ENCODE assay signal across 18 mouse cellular contexts in the genomic region with DNA sequence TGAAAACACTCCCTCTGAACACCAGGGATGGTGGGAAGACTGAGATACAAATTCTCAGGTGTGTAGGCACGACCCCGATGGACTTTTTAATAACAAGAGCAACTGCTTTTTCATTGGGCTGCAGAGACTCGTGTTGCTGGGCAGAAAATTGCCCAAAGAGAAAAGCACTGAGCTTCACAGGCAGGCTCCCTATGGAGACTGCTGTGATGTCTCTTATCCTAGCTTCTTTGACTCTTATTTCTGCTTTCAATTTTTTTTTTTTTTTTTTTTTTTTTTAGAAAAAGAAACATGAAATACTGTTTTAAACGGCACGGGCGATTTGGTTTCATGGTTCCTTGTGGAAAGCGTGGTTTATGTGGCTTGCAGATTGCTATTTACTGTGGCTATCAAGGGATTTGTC.
DNase-seq lines count a peak whose midpoint lies in the region; ATAC-seq and TF ChIP-seq lines count a peak whose summit lies in the region.
"Had no signal": no experiment of that assay in that cellular context is flagged by ENCODE, and none has a peak within 500 bp of the region (broad histone marks: within the 10 kb centered on the region; RNA-seq: fewer than 3 reads in every experiment).

No protein-coding gene starts in this region.

- H3K27me3 ChIP-seq in hindbrain, embryonic 11.5 days (ENCODE audit: control insufficient read depth, insufficient read depth, low read length), result no peaks in the 10 kb centered on the region
- no peaks in the 10 kb centered on the region for H3K27me3 ChIP-seq in hindbrain, embryonic 10.5 days (ENCODE audit: insufficient read depth, poor library complexity, severe bottlenecking)
- no peaks in the 10 kb centered on the region for H3K27me3 ChIP-seq in neural tube, embryonic 15.5 days (replicated peaks)
- no peaks in the 10 kb centered on the region for H3K27me3 ChIP-seq in hindbrain, postnatal 0 days (ENCODE audit: insufficient read depth, low read length)
- no peaks in the 10 kb centered on the region for H3K27me3 ChIP-seq in stomach, postnatal 0 days (ENCODE audit: control insufficient read depth, insufficient read depth, low read length)

- no peak overlapping the region for H3K9ac ChIP-seq in hindbrain, embryonic 11.5 days (ENCODE audit: low read depth, low read length)
- no peak overlapping the region for H3K9ac ChIP-seq in neural tube, embryonic 15.5 days (replicated peaks)
- no peak overlapping the region for H3K9ac ChIP-seq in hindbrain, postnatal 0 days (replicated peaks; ENCODE audit: low read length)
- no peak overlapping the region for H3K9ac ChIP-seq in stomach, postnatal 0 days (ENCODE audit: low read length)

- H3K27ac ChIP-seq in hindbrain, embryonic 11.5 days (ENCODE audit: low read depth, low read length), result no peak overlapping the region
- H3K27ac ChIP-seq in hindbrain, embryonic 10.5 days, result no peak overlapping the region
- no peak overlapping the region for H3K27ac ChIP-seq in neural tube, embryonic 15.5 days (replicated peaks)
- no peak overlapping the region for H3K27ac ChIP-seq in hindbrain, postnatal 0 days
- no peak overlapping the region for H3K27ac ChIP-seq in stomach, postnatal 0 days (replicated peaks)
- H3K27ac ChIP-seq: layer of hippocampus, adult 2 months had no signal

- H3K9me3 ChIP-seq in hindbrain, embryonic 11.5 days (ENCODE audit: control insufficient read depth, low read length), result no peaks in the 10 kb centered on the region
- H3K9me3 ChIP-seq in hindbrain, embryonic 10.5 days, result no peaks in the 10 kb centered on the region
- H3K9me3 ChIP-seq in neural tube, embryonic 15.5 days (replicated peaks), result no peaks in the 10 kb centered on the region
- no peaks in the 10 kb centered on the region for H3K9me3 ChIP-seq in hindbrain, postnatal 0 days (ENCODE audit: low read length)
- H3K9me3 ChIP-seq in stomach, postnatal 0 days (ENCODE audit: control insufficient read depth, low read length), result no peaks in the 10 kb centered on the region

- TF ChIP-seq EP300 in stomach, postnatal 0 days (optimal IDR thresholded peaks at IDR 0.05), result no peak

- H3K4me2 ChIP-seq in hindbrain, embryonic 11.5 days (replicated peaks; ENCODE audit: low read depth, low read length), result no peak overlapping the region
- H3K4me2 ChIP-seq in neural tube, embryonic 15.5 days, result peak overlapping the region; percentile 29; the same call in 1 of the 2 replicates
- H3K4me2 ChIP-seq in hindbrain, postnatal 0 days (ENCODE audit: low read depth, low read length), result peak overlapping the region; percentile 26
- H3K4me2 ChIP-seq in stomach, postnatal 0 days (replicated peaks; ENCODE audit: low read depth), result no peak overlapping the region
- H3K4me2 ChIP-seq: heart, embryonic 11.5 days had no signal

- H3K4me3 ChIP-seq in hindbrain, embryonic 11.5 days (ENCODE audit: low read depth, low read length), result no peak overlapping the region
- no peak overlapping the region for H3K4me3 ChIP-seq in hindbrain, embryonic 10.5 days
- H3K4me3 ChIP-seq in neural tube, embryonic 15.5 days (replicated peaks), result no peak overlapping the region
- no peak overlapping the region; the same call in 1 of the 2 replicates for H3K4me3 ChIP-seq in hindbrain, postnatal 0 days (ENCODE audit: low read length)
- H3K4me3 ChIP-seq in stomach, postnatal 0 days (ENCODE audit: low read depth, low read length), result no peak overlapping the region
- H3K4me3 ChIP-seq: layer of hippocampus, adult 2 months had no signal

- H3K36me3 ChIP-seq in hindbrain, embryonic 11.5 days (ENCODE audit: control insufficient read depth, insufficient read depth, low read length), result no peaks in the 10 kb centered on the region
- H3K36me3 ChIP-seq in hindbrain, embryonic 10.5 days, result no peaks in the 10 kb centered on the region
- no peaks in the 10 kb centered on the region for H3K36me3 ChIP-seq in neural tube, embryonic 15.5 days
- no peaks in the 10 kb centered on the region for H3K36me3 ChIP-seq in hindbrain, postnatal 0 days (ENCODE audit: insufficient read depth, low read length)
- no peaks in the 10 kb centered on the region for H3K36me3 ChIP-seq in stomach, postnatal 0 days (ENCODE audit: control insufficient read depth, insufficient read depth, low read length)

- TF ChIP-seq CTCF in hindbrain, postnatal 0 days (IDR thresholded peaks at IDR 0.05; ENCODE audit: low read depth), result no peak
- no peak for TF ChIP-seq CTCF in stomach, postnatal 0 days (IDR thresholded peaks at IDR 0.05; ENCODE audit: low read depth)

- ATAC-seq in hindbrain, embryonic 11.5 days (ENCODE audit: low FRiP score), result 0 out of 2 replicates have a peak, but pooled peaks have one; percentile 33
- no peak for ATAC-seq in neural tube, embryonic 15.5 days (ENCODE audit: low FRiP score)
- no peak for ATAC-seq in hindbrain, postnatal 0 days
- no peak for ATAC-seq in stomach, postnatal 0 days (ENCODE audit: low FRiP score, low TSS enrichment)
- ATAC-seq: forebrain, embryonic 16.5 days; intestine, embryonic 16.5 days had no signal

- WGBS in hindbrain, embryonic 11.5 days, result 54% methylated on average over 7 of the region's 7 CpGs
- WGBS in hindbrain, embryonic 10.5 days, result 43% methylated on average over 7 of the region's 7 CpGs
- 36% methylated on average over 7 of the region's 7 CpGs for WGBS in neural tube, embryonic 15.5 days
- 34% methylated on average over 7 of the region's 7 CpGs for WGBS in hindbrain, postnatal 0 days
- WGBS in stomach, postnatal 0 days, result 52% methylated on average over 7 of the region's 7 CpGs

- DNase-seq in hindbrain, embryonic 11.5 days (ENCODE audit: low spot score), result peak; percentile 5
- DNase-seq in hindbrain, embryonic 10.5 days (ENCODE audit: low spot score), result no peak
- DNase-seq in neural tube, embryonic 10.5 days (ENCODE audit: extremely low spot score, low spot score), result no peak
- DNase-seq in hindbrain, postnatal 0 days (ENCODE audit: low spot score), result peak; percentile 7
- no peak for DNase-seq in stomach, postnatal 0 days (ENCODE audit: low spot score)
- no peak for DNase-seq in adrenal gland, adult 18-20 months (ENCODE audit: low spot score in 2 of 2)
- DNase-seq: adrenal gland, postnatal 36 days; cerebellum, adult 8-10 months; embryo, embryonic 11 days; heart, postnatal 14 days; lung, adult 2 months; lung, postnatal 4 days; right cerebral cortex, postnatal 4 days had no signal

- H3K4me1 ChIP-seq in hindbrain, embryonic 11.5 days (replicated peaks; ENCODE audit: control insufficient read depth, insufficient read depth, low read length), result no peaks in the 10 kb centered on the region
- H3K4me1 ChIP-seq in hindbrain, embryonic 10.5 days (replicated peaks), result peaks cover 3% of the 10 kb centered on the region; the same call in 1 of the 2 replicates
- peaks cover 2% of the 10 kb centered on the region; the same call in 1 of the 2 replicates for H3K4me1 ChIP-seq in neural tube, embryonic 15.5 days
- no peaks in the 10 kb centered on the region for H3K4me1 ChIP-seq in hindbrain, postnatal 0 days (ENCODE audit: insufficient read depth, low read length)
- no peaks in the 10 kb centered on the region for H3K4me1 ChIP-seq in stomach, postnatal 0 days (replicated peaks; ENCODE audit: control insufficient read depth, insufficient read depth)

Comparison
In these comparisons a context has a peak if more than half of its experiments do, and no peak if none do; other contexts are left out.
1. DNase-seq: peak in hindbrain, embryonic 11.5 days (single experiment) and hindbrain, postnatal 0 days (single experiment); none in hindbrain, embryonic 10.5 days (single experiment), neural tube, embryonic 10.5 days (single experiment), stomach, postnatal 0 days (single experiment) and adrenal gland, adult 18-20 months (0 of 2).
2. H3K4me2 ChIP-seq: peak in neural tube, embryonic 15.5 days (single experiment) and hindbrain, postnatal 0 days (single experiment); none in hindbrain, embryonic 11.5 days (single experiment) and stomach, postnatal 0 days (single experiment).